Mouse (Mus musculus) induced T-regulatory cell, adult 2 months (primary cell): ENCODE results near the gene Emx2.

Experiments
- DNase-seq: peaks from one replicate; pipeline ENCODE4 v3.0.0-alpha.2; 2012; ENCODE audit warnings: low read depth

Emx2 gene

GRCm38 (mm10) chr19:59457951-59458742 is at the start of gene Emx2:
TSS of gene Emx2 (plus strand) at chr19:59458372.
- peak; percentile 11 for DNase-seq

DNA sequence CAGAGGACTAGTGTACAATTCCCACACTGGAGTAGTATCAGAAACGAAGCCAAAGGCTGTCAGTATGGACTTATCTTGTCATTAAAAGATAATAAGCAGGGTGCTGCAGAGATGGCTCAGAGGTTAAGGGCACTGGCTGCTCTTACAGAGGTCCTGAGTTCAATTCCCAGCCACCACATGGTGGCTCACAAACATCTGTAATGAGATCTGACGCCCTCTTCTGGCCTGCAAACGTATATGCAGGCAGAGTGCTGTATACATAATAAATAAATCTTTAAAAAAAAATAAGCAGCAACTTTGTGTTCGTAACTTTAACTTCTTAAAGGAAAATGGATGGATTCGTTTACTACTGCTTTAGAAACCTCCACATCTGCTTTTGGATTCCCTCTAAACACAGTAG is 44.0 kb upstream of the Emx2 start:
- peak; percentile 17 for DNase-seq

DNA sequence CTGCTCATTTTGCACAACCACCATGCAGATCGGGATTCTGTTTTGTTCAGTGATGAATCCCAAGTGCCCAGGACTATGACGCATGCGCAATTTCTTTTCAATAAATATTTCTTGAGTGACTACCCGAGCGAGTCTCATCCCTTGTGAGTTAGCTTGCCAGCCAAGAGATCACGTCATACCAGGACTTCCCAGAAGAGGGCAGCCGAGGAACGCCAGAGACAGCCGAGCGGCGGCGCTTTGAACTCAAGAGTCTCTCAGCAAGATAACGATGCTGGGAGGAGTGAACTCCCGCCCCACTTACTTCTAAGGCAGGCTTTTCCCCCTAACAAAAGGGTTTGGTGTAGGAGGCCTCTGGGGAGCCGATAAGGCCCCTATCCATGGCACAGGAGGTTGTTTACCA is 40.1 kb upstream of the Emx2 start:
- peak; percentile 86 for DNase-seq

GRCm38 (mm10) chr19:59418671-59419070 is 39.5 kb upstream of the Emx2 start:
- DNase-seq: no peak

- no peak for DNase-seq
These were observed 35.8 kb upstream of the Emx2 start for GRCm38 (mm10) chr19:59422393-59422792.

GRCm38 (mm10) chr19:59423685-59424084 is 34.5 kb upstream of the Emx2 start:
- DNase-seq: no peak

DNA sequence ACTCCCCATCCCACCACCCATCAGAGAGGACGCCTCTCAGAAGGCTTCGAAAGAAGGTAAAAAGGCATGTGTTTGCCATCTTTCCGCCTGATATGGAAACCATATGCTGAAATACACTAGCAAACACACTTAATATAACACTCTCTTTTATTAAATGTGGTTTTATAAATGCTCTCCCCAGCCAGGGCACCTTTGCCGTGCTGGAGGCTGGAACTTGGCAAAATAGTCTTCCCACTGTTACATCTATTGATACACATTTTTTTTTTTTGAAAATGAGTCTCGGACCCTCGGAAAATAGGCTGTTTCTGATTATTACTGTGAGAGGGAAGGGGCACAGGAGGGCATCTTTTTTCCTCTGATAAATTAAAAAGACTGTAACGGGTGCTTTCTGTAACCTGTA is 33.2 kb upstream of the Emx2 start:
- no peak for DNase-seq

DNA sequence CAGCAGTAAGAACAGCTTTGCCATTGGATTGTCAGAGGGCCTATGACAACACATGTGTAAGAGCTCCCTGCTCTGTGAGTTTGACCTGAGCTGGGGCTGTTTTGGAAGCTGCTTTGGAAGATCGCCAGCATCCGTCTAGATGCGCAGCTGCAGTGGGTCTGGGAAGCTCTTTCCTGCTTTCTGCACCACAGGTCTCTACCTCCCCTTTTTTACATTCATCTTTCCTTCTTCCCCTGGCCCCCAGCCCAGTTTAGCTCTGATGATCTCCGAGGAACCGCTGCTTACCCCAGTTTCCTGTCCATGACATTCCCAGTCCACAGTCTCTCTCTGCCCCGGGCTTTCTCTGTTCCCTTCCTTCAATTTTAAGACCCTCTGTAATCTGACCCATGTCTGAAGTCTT is 25.9 kb upstream of the Emx2 start:
- DNase-seq: no peak

DNA sequence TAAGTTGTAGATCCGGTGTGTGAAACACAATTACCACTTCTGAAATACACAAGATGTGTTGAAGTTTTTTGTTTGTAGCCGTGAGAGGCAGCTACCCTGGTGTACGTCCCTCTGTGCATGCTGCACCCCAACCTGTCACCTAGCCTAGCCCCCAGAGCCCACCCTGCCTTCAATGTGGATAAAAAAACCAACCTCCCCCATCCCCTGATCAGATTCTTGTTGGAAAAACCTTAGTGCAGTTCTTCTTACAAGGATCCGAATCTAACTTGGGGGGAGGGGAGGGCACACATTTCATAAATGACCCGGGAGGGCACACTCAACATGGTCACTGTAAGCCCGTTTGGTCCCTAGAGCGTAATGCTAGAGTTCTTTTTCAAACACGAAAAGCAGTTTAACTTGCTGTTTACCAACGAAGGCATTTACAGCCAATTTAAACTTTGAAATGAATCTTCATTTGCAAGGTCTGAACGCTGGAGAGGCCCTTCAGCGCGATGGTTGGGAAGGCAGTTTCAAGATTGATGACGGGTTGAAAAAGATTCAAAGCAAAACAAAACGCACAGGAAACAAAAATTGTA is 7.5 kb upstream of the Emx2 start:
- no peak for DNase-seq

DNA sequence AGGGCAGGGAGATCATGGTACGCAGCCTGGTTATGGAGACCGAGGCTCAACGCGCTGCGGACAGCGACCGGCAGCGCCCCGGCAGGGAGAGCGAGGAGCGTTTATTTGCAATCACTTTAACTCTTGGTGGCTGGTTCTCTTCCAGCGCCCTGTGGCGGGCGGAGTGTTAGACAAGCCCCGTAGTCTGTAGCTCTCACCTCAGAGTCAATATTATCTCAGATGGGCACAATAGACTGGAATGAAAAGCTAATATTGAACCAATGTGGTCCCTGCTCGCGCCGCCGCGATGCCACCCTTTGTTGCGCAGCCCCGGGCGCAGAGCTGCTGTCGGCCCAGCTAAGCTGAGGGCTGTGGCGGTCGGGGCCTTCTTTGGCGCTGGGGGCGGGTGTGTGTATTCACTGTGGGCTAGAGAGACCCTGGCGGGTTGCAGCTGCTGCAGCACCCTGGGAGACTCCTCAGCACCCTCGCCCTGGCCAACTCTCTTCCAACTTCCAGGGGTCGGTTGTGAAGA is 6.7 kb upstream of the Emx2 start:
- no peak for DNase-seq

- no peak for DNase-seq
These were observed 5.9 kb upstream of the Emx2 start for GRCm38 (mm10) chr19:59452321-59452720.

DNA sequence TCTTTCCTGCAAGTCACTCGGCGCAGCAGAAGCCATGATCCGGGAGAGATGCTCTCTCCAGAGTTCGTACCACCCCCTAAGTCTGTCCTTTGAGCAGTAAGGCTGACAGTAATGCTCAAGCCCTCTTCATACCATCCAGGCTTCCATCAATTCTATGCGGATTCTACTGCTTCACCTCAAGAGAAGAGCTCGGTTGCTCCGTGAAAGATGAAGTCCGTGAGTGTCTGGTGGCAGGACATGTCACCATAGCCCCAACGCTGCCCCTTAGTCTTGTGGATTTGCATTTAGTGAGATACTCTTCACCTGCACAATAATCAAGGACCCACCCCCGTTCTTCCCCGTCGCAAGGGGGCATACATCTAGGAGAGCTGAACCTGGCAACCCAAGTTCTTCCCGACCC is 4.6 kb upstream of the Emx2 start:
- DNase-seq: no peak

- DNase-seq: peak; percentile 57
These were observed 4.0 kb upstream of the Emx2 start for GRCm38 (mm10) chr19:59454196-59454595.

GRCm38 (mm10) chr19:59455671-59456070 is 2.5 kb upstream of the Emx2 start:
- DNase-seq: no peak

- DNase-seq: no peak
These were observed 894 bp upstream of the Emx2 start for GRCm38 (mm10) chr19:59457011-59457945.

DNA sequence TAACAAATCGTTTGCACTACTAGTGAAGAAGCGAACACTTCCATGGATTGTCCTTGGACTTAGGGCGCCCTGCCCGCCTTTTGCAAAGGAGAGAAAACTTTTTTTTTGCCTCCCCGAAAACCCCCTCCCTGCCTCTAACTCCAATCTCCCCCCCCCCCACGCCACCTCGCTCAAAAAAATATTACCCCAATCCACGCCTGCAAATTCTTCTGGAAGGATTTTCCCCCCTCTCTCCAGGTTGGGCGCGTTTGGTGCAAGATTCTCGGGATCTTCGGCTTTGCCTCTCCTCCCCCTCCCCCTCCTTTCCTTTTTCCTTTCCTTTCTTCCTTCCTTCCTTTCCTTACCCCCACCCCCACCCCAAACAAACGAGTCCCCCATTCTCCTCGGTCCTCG is 567 bp downstream of the Emx2 start:
- DNase-seq: no peak

DNA sequence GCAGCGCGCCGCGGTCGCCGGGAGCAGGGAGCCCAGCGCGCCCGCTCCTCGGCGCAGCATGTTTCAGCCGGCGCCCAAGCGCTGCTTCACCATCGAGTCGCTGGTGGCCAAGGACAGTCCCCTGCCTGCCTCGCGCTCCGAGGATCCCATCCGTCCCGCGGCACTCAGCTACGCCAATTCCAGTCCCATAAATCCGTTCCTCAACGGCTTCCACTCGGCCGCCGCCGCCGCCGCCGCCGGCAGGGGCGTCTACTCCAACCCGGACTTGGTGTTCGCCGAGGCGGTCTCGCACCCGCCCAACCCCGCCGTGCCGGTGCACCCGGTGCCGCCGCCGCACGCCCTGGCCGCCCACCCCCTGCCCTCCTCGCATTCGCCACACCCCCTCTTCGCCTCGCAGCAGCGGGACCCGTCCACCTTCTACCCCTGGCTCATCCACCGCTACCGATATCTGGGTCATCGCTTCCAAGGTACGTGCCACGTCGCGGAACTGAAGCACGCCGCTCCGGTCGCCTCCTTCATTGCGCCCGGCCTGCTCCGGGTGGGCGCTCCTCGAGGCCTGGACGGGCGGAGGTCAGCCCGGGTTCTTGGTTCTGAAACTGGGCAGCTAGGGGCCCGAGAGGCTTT is 1.1 kb downstream of the Emx2 start:
- peak; percentile 16 for DNase-seq

DNA sequence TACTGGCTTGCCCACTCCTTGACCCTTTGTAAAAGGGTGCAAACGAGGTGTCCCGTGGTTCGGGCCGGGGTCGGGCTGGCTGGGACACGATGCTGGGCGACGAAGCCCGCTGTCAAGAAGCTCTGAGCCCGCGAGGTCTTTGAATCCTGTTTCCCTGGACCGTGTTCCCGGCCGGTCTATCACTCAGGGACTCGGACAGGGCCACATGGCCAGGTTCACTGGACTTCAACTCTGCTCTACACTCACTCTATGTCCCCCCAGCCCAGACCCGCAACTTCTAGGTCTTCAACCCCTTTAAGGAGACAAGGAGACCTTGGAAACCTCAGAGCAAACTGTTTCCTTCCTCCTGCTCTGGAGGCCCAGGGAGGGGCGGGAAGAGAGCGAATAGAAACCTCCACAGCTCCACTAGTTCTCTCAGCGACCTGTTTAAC is 1.7 kb downstream of the Emx2 start:
- DNase-seq: peak; percentile 9

DNA sequence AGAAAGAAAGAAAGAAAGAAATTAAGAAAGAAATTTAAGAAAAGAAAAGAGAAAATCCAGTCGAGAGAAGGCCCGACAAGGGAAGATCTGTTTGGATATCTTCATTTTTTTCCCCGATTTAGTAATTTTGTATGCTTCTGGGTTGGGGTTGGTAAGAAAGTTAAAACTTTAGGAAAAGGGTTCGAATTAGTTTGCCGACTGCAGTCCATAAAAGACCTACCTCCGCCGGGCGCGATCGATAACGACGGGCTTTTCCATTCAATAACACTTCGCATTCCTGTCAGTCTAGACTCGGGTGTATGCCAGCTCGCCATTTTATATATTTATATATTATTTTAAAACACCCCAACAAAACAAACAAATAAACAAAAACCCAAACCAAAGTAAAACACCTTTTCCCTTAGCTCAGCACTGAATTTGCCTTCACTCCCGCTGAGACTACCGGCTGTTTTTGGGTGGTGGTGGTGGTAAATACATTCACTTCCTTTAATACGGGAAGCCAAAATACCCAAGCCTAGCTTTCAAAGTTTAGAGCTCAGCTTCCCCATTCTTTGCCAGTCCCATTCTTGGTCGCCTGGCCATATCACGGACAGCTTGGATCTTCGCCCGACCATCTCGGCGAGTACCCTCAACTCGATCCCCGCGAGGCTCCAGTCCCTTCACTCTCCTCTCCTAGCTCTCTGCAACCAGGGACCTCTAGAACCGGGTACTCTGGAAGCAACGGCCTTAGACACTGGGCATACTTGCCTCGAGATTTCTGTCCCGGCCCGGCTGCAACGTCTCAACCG is 2.4 kb downstream of the Emx2 start:
- DNase-seq: peak; percentile 26

- peak; percentile 8 for DNase-seq
These were observed 3.6 kb downstream of the Emx2 start for GRCm38 (mm10) chr19:59461481-59462421.
